Mouse (Mus musculus) heart, adult 2 months (tissue): Measurements from ENCODE around the gene Sema5b. TPM values are rescaled to one million over a fixed set of nuclear protein-coding genes. Genes with fewer than 3 reads are reported as not detected.
A peak's percentile ranks its signal among the peaks of the same experiment; 100 is the strongest.

ENCODE experiments used
- DNase-seq, 2 experiments: peaks; one replicate each; pipeline ENCODE4 v3.0.0; 2021
- H3K27ac ChIP-seq: fragments of 200-600 bp; 2 replicates; pipeline ENCODE4 v1.8.1; 2022
- H3K27me3 ChIP-seq: fragments of 200-500 bp; 2 replicates; pipeline ENCODE4 v1.6.1; 2012; ENCODE audit warnings: mild to moderate bottlenecking, low read length, inconsistent platforms, mixed read lengths; ENCODE audit not compliant: control insufficient read depth, insufficient read depth
- H3K36me3 ChIP-seq: fragments of 200-500 bp; 2 replicates; pipeline ENCODE4 v1.6.1; 2012; ENCODE audit warnings: low read length, inconsistent platforms; ENCODE audit not compliant: control insufficient read depth, insufficient read depth
- H3K4me1 ChIP-seq: fragments of 200-500 bp; 2 replicates; pipeline ENCODE4 v1.6.1; 2011; ENCODE audit warnings: low read length; ENCODE audit not compliant: control insufficient read depth, insufficient read depth
- H3K4me3 ChIP-seq: fragments of 200-600 bp; 2 replicates; pipeline ENCODE4 v1.8.1; 2022
- H3K79me2 ChIP-seq: fragments of 200-500 bp; replicated peaks from 2 replicates; pipeline ENCODE4 v1.6.1; 2012; ENCODE audit warnings: mild to moderate bottlenecking, inconsistent platforms, low read length, moderate library complexity, mixed read lengths; ENCODE audit not compliant: control insufficient read depth, insufficient read depth
- H3K9ac ChIP-seq: fragments of 200-500 bp; 2 replicates; pipeline ENCODE4 v1.6.1; 2012; ENCODE audit warnings: low read depth, mild to moderate bottlenecking, control low read depth, inconsistent platforms, low read length, mixed read lengths
- CTCF ChIP-seq: fragments of 200-600 bp; IDR thresholded peaks from 2 replicates; pipeline ENCODE4 v1.8.1; 2022; ENCODE audit warnings: antibody characterized with exemption, mild to moderate bottlenecking, moderate library complexity
- EP300 ChIP-seq: fragments of 200-500 bp; IDR thresholded peaks from 2 replicates; pipeline ENCODE4 v1.6.1; 2011; ENCODE audit warnings: low read depth, low read length, control low read depth; ENCODE audit not compliant: insufficient read depth
- POLR2A ChIP-seq: fragments of 200-500 bp; IDR thresholded peaks from 2 replicates; pipeline ENCODE4 v1.6.1; 2011; ENCODE audit warnings: mild to moderate bottlenecking, low read depth, low read length, control low read depth; ENCODE audit not compliant: insufficient read depth
- WGBS: fragments of 180-500 bp; shearing (Covaris S2); methylation state at CpG from one replicate; pipeline ENCODE4 v1.1.7; 2018; 5-methylcytosine and 5-hydroxymethylcytosine counted together
- intact Hi-C: fragments of 180-260 bp; cut with DNase I; formaldehyde crosslinking; loops from one replicate; pipeline ENCODE4 v1.15.1; 2025
- polyA plus RNA-seq: library from polyadenylated mRNA; depleted of rRNA; stranded (reverse); fragments of >200 nt; gene quantifications from 2 replicates; pipeline ENCODE4 v1.2.3, GENCODE M21; 2012
- total RNA-seq, 2 experiments: library from RNA; stranded (reverse); gene quantifications; 2 replicates each; pipeline ENCODE4 v1.2.3; 2021

The Sema5b gene
- total and polyA plus RNA-seq, 3 experiments = 1.5 to 3.0 (median 1.8) TPM

DNA sequence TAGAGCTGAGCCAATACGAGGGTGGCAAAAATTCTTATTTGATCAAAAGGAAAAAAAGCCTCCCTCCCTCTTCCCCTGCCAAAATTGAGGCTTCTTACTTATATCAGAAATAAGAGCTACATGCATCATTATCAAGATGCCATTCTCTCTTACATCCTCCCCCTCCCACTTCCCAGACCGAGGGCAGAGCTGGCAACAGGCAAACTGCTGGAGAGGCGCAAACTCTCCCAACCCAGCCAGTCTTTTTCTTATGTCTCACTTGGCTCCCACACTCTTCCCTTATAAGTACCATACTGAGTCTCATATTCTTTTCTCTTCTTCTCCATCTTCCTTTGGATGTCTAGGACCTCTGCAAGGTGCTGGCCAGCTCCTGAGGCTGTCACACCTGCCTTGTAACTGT, 6.3 kb upstream of the Sema5b start:
- Histone ChIP-seq H3K79me2 (no peaks in the 10 kb centered on the region), H3K4me3 (no peak overlapping the region), H3K36me3 (no peaks in the 10 kb centered on the region), H3K27me3 (no peaks in the 10 kb centered on the region), H3K4me1 (no peaks in the 10 kb centered on the region), H3K27ac (no peak overlapping the region), H3K9ac (no peak overlapping the region)
- intact Hi-C loops = no loop called here
- WGBS = 48% methylated on average over 3 of the region's 3 CpGs
- TF ChIP-seq EP300 (no peak), CTCF (no peak), POLR2A (no peak)
- DNase-seq = no peak

DNA sequence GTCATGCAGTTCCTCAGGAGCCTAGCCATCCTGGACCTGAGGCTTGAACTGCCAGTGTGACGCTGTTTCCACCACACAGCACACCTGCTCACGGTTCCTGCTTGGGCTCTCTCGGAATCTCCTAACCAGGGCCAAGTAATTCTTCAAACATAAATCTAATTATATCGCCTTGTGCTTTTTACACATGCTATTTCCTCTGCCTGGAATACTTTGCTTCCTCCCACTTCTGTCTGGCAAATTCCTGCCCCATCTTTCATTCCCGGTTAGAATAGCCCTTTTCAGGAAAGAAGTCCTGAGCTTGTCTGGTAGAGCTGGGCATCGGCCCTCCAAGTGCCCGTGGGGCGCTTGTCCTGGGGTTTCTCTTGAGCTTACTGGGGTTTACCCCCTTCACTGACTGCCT, 3.3 kb upstream of the Sema5b start:
- Histone ChIP-seq H3K27ac (no peak overlapping the region), H3K4me3 (no peak overlapping the region), H3K9ac (no peak overlapping the region), H3K79me2 (no peaks in the 10 kb centered on the region), H3K27me3 (peaks cover 9% of the 10 kb centered on the region), H3K4me1 (peaks cover 4% of the 10 kb centered on the region), H3K36me3 (no peaks in the 10 kb centered on the region)
- intact Hi-C loops = no loop called here
- 45% methylated on average over 8 of the region's 8 CpGs for WGBS
- no peak for TF ChIP-seq CTCF
- no peak for TF ChIP-seq EP300
- no peak for TF ChIP-seq POLR2A
- no peak for DNase-seq

DNA sequence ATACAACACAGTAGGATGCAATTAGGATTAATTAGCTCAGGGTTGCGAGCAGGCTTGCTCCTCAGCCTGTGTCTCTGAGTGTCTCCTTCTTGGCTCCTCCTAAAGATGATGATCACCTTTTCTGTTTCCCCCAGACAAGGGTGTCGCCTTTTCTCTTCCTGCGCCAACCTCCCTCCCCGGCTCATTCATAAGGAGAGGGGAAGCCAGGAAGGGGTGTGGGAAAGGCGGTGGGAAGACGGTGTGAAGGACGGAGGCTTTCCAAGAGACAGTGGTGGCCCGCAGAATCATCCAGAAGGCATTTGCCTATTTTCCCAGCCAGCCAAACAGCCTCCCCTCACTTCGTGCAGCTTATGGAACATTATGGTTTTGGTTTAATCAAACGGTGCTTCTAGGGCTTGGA, 1.9 kb upstream of the Sema5b start:
- Histone ChIP-seq H3K79me2 (no peaks in the 10 kb centered on the region), H3K27me3 (peaks cover 9% of the 10 kb centered on the region), H3K9ac (no peak overlapping the region), H3K36me3 (no peaks in the 10 kb centered on the region), H3K4me3 (no peak overlapping the region), H3K27ac (no peak overlapping the region), H3K4me1 (peaks cover 4% of the 10 kb centered on the region)
- 37% methylated on average over 10 of the region's 10 CpGs for WGBS
- intact Hi-C loops = no loop called here
- TF ChIP-seq EP300 (no peak), CTCF (no peak), POLR2A (no peak)
- no peak for DNase-seq

DNA sequence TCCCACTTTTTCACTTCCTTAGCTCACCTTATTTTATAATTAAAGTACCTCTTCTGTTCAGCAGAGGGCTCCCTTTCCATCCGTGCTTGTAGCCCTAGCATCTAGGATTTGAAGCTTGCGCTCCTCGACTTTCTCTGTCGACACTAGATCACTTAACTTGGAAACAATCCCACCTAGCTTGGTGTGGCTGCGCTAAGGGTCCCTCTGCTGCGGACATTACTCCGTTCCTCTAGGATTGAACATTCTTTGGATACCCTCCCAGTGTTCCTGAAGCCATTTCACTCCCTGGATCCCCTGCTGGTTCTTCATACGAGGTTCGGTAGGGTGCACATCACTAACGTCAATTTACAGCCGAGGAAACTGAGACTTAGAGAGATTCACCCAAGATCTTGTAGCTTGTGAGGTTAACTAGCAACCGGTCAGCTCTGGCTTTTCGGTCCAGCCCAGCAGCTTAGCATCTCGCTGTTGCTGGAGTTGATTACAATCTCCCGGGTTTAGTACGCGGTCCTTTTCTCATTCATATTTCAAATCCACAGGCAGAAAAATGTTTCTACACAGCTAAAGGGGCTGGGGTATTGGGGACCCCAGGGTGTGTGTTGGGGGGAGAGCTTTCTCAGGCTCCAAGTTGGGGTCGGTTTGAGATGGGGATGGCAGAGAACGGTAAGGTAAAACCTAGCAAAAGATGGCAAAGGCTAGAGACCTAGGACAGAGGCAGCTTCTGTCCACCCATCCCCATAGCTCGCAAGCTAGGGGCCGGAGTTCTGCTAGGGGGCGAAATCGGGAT, 420 bp upstream of the Sema5b start:
- no peak overlapping the region for H3K9ac ChIP-seq
- H3K79me2 ChIP-seq = no peaks in the 10 kb centered on the region
- peak overlapping the region; percentile 51 for H3K4me3 ChIP-seq
- intact Hi-C loops = loop anchor here (1.0 to 10.0 kb wide), 4 partner anchors 88 to 274 kb away; no protein-coding TSS in a partner anchor
- H3K27me3 ChIP-seq = peaks cover 9% of the 10 kb centered on the region
- TF ChIP-seq EP300 (no peak), CTCF (peak; percentile 78)
- no peak overlapping the region for H3K27ac ChIP-seq
- peaks cover 4% of the 10 kb centered on the region for H3K4me1 ChIP-seq
- no peaks in the 10 kb centered on the region for H3K36me3 ChIP-seq
- DNase-seq = peak in 1 of 2 experiments; percentile 30
- WGBS = 2% methylated on average over 23 of the region's 23 CpGs

- no peak for TF ChIP-seq POLR2A
- no peak for TF ChIP-seq EP300
- DNase-seq = peak in 1 of 2 experiments; percentile 41
- intact Hi-C loops = loop anchor here (5.0 to 10.0 kb wide), 3 partner anchors 120 to 273 kb away; no protein-coding TSS in a partner anchor
- no peaks in the 10 kb centered on the region for H3K36me3 ChIP-seq
- H3K27me3 ChIP-seq = peaks cover 9% of the 10 kb centered on the region
- H3K4me3 ChIP-seq = peak overlapping the region; percentile 51
- no peaks in the 10 kb centered on the region for H3K79me2 ChIP-seq
- 1% methylated on average over 54 of the region's 54 CpGs for WGBS
- H3K27ac ChIP-seq = no peak overlapping the region
- H3K9ac ChIP-seq = peak overlapping the region; percentile 32; the same call in 1 of the 2 replicates
- peaks cover 4% of the 10 kb centered on the region for H3K4me1 ChIP-seq
Observed at GRCm38 (mm10) chr16:35541661-35542420, 896 bp downstream of the Sema5b start.

DNA sequence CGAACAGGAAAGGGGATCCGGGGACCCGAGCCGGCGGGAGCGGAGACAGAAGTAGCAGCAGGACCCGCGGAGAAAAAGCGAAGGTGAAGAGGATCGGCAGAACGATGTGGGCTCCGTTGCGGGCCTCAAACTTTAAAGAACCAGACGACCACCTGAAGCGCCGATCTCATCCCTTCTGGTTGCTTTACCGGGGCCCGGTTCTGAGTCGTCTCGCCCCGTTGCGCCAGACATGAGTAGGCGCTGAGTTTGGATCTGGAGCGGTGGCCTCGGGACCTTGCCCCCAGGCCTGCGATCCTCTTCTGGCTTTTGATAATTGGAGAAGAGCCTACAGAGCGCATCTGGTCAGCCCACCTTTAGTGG, 1.5 kb downstream of the Sema5b start:
- H3K79me2 ChIP-seq = no peaks in the 10 kb centered on the region
- no peaks in the 10 kb centered on the region for H3K36me3 ChIP-seq
- 5% methylated on average over 27 of the region's 27 CpGs for WGBS
- no peak overlapping the region for H3K9ac ChIP-seq
- TF ChIP-seq CTCF (no peak), POLR2A (no peak), EP300 (no peak)
- intact Hi-C loops = loop anchor here (5.0 to 10.0 kb wide), 3 partner anchors 120 to 272 kb away; no protein-coding TSS in a partner anchor
- peaks cover 4% of the 10 kb centered on the region for H3K4me1 ChIP-seq
- no peak overlapping the region for H3K27ac ChIP-seq
- DNase-seq = no peak
- peaks cover 9% of the 10 kb centered on the region for H3K27me3 ChIP-seq
- H3K4me3 ChIP-seq = no peak overlapping the region
